Mouse (Mus musculus): ENCODE measurements around the gene Gm3336. TPM values are rescaled to one million over a fixed set of nuclear protein-coding genes. Genes with fewer than 3 reads are reported as not detected.

Gene Gm3336
- total RNA-seq, 1 experiment from 2014 or later = not detected

GRCm38 (mm10) chr8:70771217-70771616 lies 52.9 kb downstream of the Gm3336 start:
- ATAC-seq (ENCODE audit: extremely low read depth, insufficient number of reproducible peaks, low FRiP score, poor library complexity, severe bottlenecking) = no peak

GRCm38 (mm10) chr8:70772075-70772474 lies 53.7 kb downstream of the Gm3336 start:
- no peak for ATAC-seq (ENCODE audit: extremely low read depth, insufficient number of reproducible peaks, low FRiP score, poor library complexity, severe bottlenecking)

Other genes starting within 250 kb of the Gm3336 start
- 5.0 and 5.8 TPM in 2 replicates for gene Klhl26, start 241.6 kb upstream of the Gm3336 start, total RNA-seq (2017)
- not detected in 2 replicates for gene Tmem59l, start 231.2 kb upstream of the Gm3336 start, total RNA-seq (2017)
- not detected in 2 replicates for gene Crlf1, start 225.4 kb upstream of the Gm3336 start, total RNA-seq (2017)
- 12.4 and 29.8 TPM in 2 replicates for gene Rex1bd, start 211.8 kb upstream of the Gm3336 start, total RNA-seq (2017)
- 720 and 1,162 TPM in 2 replicates for gene Uba52, start 207.7 kb upstream of the Gm3336 start, total RNA-seq (2017)
- 185 and 192 TPM in 2 replicates for gene Fkbp8, start 190.8 kb upstream of the Gm3336 start, total RNA-seq (2017)
- gene Kxd1, start 190.6 kb upstream of the Gm3336 start, total RNA-seq (2017) = 47.4 and 51.6 TPM in 2 replicates
- 38.8 and 40.6 TPM in 2 replicates for gene Ell, start 179.1 kb upstream of the Gm3336 start, total RNA-seq (2017)
- 51.3 and 51.4 TPM in 2 replicates for gene Isyna1, start 124.2 kb upstream of the Gm3336 start, total RNA-seq (2017)
- 31.3 and 45.8 TPM in 2 replicates for gene Ssbp4, start 109.7 kb upstream of the Gm3336 start, total RNA-seq (2017)
- 54.1 and 63.7 TPM in 2 replicates for gene Lrrc25, start 102.4 kb upstream of the Gm3336 start, total RNA-seq (2017)
- gene Gdf15, start 86.1 kb upstream of the Gm3336 start, total RNA-seq (2017) = not detected in 2 replicates
- 4.4 and 7.7 TPM in 2 replicates for gene Pgpep1, start 58.2 kb upstream of the Gm3336 start, total RNA-seq (2017)
- 103 and 134 TPM in 2 replicates for gene Lsm4, start 45.3 kb upstream of the Gm3336 start, total RNA-seq (2017)
- gene Jund, start 19.6 kb upstream of the Gm3336 start, total RNA-seq (2017) = 316 and 319 TPM in 2 replicates
- 2.4 and 2.8 TPM in 2 replicates for gene Iqcn, start 15.1 kb upstream of the Gm3336 start, total RNA-seq (2017)
- 2.2 and 2.4 TPM in 2 replicates for gene Pde4c, start 5.2 kb downstream of the Gm3336 start, total RNA-seq (2017)
- 5.2 and 5.5 TPM in 2 replicates for gene Rab3a, start 36.1 kb downstream of the Gm3336 start, total RNA-seq (2017)
- 4.5 and 4.8 TPM in 2 replicates for gene Mpv17l2, start 42.4 kb downstream of the Gm3336 start, total RNA-seq (2017)
- 19.9 and 20.3 TPM in 2 replicates for gene Pik3r2, start 58.2 kb downstream of the Gm3336 start, total RNA-seq (2017)
- gene Mast3, start 86.5 kb downstream of the Gm3336 start, total RNA-seq (2017) = 30.7 and 40.2 TPM in 2 replicates
- 0.98 and 3.1 TPM in 2 replicates for gene Il12rb1, start 89.9 kb downstream of the Gm3336 start, total RNA-seq (2017)
- gene Arrdc2, start 121.2 kb downstream of the Gm3336 start, total RNA-seq (2017) = 20.7 and 24.9 TPM in 2 replicates
- not detected in 2 replicates for gene Kcnn1, start 144.7 kb downstream of the Gm3336 start, total RNA-seq (2017)
- 20.0 and 26.8 TPM in 2 replicates for gene Ccdc124, start 155.4 kb downstream of the Gm3336 start, total RNA-seq (2017)
- gene Slc5a5, start 174.2 kb downstream of the Gm3336 start, total RNA-seq (2017) = not detected in 2 replicates
- gene Rpl18a, start 178.9 kb downstream of the Gm3336 start, total RNA-seq (2017) = 1,826 and 2,087 TPM in 2 replicates
- gene Map1s, start 187.4 kb downstream of the Gm3336 start, total RNA-seq (2017) = 11.9 and 13.5 TPM in 2 replicates